Mouse (Mus musculus) lung, adult 18-20 months (tissue): ENCODE data around the gene Aurkaip1.
A peak's percentile ranks its signal among the peaks of the same experiment; 100 is the strongest.

Experiments
- DNase-seq, 2 experiments: peaks; one replicate each; pipeline ENCODE4 v3.0.0; 2022; ENCODE audit warnings: mixed read lengths in 2 of 2

Aurkaip1 gene

GRCm38 (mm10) chr4:155830596-155830995 lies 476 bp upstream of the Aurkaip1 start:
- DNase-seq: no peak

- peak in 1 of 2 experiments; percentile 38 for DNase-seq
Observed at GRCm38 (mm10) chr4:155831831-155832230, 759 bp downstream of the Aurkaip1 start.

GRCm38 (mm10) chr4:155832321-155832720 lies 1.2 kb downstream of the Aurkaip1 start:
- DNase-seq: no peak

GRCm38 (mm10) chr4:155833234-155833633 lies 2.2 kb downstream of the Aurkaip1 start:
- peak in 1 of 2 experiments; percentile 3 for DNase-seq

GRCm38 (mm10) chr4:155833836-155834235 lies 2.8 kb downstream of the Aurkaip1 start:
- peak; percentile 76 to 83 for DNase-seq

GRCm38 (mm10) chr4:155837404-155838010 lies 6.4 kb downstream of the Aurkaip1 start:
- peak; percentile 67 to 70 for DNase-seq

- DNase-seq: no peak
Observed at GRCm38 (mm10) chr4:155838187-155839153, 7.4 kb downstream of the Aurkaip1 start.

- DNase-seq: peak; percentile 92 to 95
Observed at GRCm38 (mm10) chr4:155839483-155839910, 8.4 kb downstream of the Aurkaip1 start, which contains the start of gene Mxra8. Mxra8 (plus strand) TSS chr4:155839680.

- DNase-seq: no peak
Observed at GRCm38 (mm10) chr4:155840076-155841002, 9.3 kb downstream of the Aurkaip1 start.

GRCm38 (mm10) chr4:155841003-155841454 lies 10.0 kb downstream of the Aurkaip1 start:
- DNase-seq: peak; percentile 81 to 87

- no peak for DNase-seq
Observed at GRCm38 (mm10) chr4:155841651-155842270, 10.7 kb downstream of the Aurkaip1 start.

GRCm38 (mm10) chr4:155843231-155843630 lies 12.2 kb downstream of the Aurkaip1 start:
- no peak for DNase-seq

GRCm38 (mm10) chr4:155846871-155847578 lies 16.0 kb downstream of the Aurkaip1 start, which contains the start of gene Dvl1:
Dvl1 (plus strand) TSS chr4:155847402.
- DNase-seq: peak; percentile 90 to 91

- peak; percentile 34 to 47 for DNase-seq
Observed at GRCm38 (mm10) chr4:155847591-155848352, 16.7 kb downstream of the Aurkaip1 start.

GRCm38 (mm10) chr4:155848434-155849095 lies 17.5 kb downstream of the Aurkaip1 start:
- no peak for DNase-seq

- DNase-seq: no peak
Observed at GRCm38 (mm10) chr4:155849391-155849790, 18.3 kb downstream of the Aurkaip1 start.

- no peak for DNase-seq
Observed at GRCm38 (mm10) chr4:155849792-155850451, 18.9 kb downstream of the Aurkaip1 start.

GRCm38 (mm10) chr4:155851368-155851767 lies 20.3 kb downstream of the Aurkaip1 start:
- no peak for DNase-seq

GRCm38 (mm10) chr4:155851951-155852411 lies 20.9 kb downstream of the Aurkaip1 start:
- DNase-seq: peak in 1 of 2 experiments; percentile 56
